Mouse (Mus musculus) adrenal gland (tissue): ENCODE measurements around the gene Apbb2.

Experiments
- intact Hi-C: fragments of 180-260 bp; cut with DNase I; formaldehyde crosslinking; loops from one replicate; pipeline ENCODE4 v1.15.1; 2025

Apbb2 gene

DNA sequence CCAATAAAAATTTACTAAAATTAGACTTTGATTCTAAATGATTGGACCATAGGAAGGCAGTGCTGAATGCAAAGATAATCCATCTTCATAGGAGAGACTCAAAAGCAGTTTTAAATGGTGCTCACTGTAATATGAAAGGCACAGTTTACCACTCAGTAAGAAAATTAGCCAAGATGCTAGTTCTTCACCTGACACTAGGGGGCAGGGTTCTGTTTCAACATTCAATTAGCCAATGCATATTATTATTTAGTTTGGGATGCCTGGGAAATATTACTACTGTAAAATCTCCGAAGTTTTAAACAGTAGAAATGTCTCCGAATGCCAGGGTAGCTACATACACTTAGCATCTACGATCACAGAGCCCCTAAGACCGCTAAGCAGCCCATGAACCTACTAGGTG is 194.7 kb downstream of the Apbb2 start:
- intact Hi-C loops, result loop anchor here (2.0 to 10.0 kb wide), 2 partner anchors 111 to 195 kb away; partner anchors contain the start of gene Apbb2

DNA sequence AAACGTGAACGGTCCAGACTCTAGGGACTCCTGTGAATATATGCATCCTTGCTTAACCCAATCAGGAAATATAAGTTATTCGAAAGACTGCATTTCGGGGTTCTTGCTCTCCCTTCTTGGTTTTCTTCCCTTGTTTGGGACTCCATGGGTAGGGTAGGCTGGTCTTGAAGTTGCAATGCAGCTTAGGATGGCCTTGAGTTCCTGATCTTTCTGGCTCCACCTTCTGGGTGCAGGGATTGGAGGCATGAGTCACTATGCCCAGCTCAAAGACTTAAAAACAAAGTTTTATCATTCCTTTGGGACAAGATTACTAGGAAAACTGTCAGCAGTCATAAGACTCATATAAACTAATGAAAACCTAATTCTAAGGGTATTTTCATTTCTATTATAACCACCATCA is 195.1 kb downstream of the Apbb2 start:
- intact Hi-C loops, result loop anchor here (10.0 kb wide), 1 partner anchor 111 kb away; no protein-coding TSS in a partner anchor

DNA sequence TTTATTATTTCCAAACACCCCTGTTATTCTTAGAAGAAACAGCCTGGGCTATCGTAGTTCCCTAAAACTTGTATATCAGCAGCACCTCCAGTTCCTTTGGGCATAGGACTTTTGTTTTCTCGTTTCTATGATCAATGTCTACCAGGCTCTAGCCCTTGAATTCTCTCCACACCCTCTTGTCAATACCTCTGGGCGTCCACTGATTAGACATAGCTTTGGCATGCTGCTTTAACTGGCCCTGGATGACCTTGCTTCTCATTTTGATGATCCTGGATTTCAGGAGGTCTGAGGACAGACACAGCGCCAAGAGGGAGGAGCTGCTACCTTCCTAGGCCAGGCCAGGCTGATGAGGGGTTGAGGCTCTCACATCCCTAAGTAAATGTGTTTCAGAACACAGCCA is 196.6 kb downstream of the Apbb2 start:
- intact Hi-C loops, result loop anchor here (10.0 kb wide), 1 partner anchor 113 kb away; no protein-coding TSS in a partner anchor

DNA sequence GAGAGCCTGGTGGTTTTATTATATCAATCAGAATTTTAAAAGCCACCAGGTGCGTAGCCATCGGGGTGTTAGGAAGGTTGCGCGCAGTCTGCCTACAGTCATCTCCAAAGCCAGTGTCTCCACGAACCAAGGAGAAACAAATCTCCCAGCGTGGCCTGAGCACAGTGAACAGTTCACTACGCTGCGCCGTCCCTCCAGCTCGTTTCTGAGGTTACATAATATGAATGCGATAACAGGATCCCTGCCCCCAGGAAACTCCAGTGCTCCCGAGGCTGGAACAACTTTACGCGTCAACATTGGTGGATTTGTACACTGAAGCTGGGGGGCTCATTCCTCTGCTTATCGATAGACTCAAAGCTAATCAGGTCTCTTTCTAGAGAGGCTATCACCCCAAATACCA is 197.4 kb downstream of the Apbb2 start:
- intact Hi-C loops, result loop anchor here (10.0 kb wide), 1 partner anchor 114 kb away; no protein-coding TSS in a partner anchor

- intact Hi-C loops, result loop anchor here (10.0 kb wide), 1 partner anchor 115 kb away; no protein-coding TSS in a partner anchor
Measured at GRCm38 (mm10) chr5:66420011-66420410, 198.6 kb downstream of the Apbb2 start.

DNA sequence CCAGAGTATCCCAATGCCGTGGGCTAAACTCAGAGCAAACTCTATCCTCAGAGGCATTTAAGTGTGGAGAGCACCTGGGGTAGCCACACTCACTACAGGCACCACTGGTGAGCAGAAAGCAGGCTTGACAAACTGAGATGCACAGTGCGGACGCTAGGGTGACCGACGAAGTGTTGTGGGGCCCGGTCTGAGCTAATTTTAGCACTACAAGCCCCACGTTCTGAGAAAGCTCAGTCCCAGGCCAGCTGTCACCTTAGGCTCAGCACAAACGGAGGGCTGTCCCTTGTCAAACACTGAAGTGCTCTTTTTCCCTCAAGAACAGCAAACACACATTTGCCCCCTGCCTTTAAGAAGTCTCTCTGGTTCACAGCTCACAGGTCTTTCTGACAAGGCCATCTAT is 201.3 kb downstream of the Apbb2 start:
- intact Hi-C loops, result no loop called here

DNA sequence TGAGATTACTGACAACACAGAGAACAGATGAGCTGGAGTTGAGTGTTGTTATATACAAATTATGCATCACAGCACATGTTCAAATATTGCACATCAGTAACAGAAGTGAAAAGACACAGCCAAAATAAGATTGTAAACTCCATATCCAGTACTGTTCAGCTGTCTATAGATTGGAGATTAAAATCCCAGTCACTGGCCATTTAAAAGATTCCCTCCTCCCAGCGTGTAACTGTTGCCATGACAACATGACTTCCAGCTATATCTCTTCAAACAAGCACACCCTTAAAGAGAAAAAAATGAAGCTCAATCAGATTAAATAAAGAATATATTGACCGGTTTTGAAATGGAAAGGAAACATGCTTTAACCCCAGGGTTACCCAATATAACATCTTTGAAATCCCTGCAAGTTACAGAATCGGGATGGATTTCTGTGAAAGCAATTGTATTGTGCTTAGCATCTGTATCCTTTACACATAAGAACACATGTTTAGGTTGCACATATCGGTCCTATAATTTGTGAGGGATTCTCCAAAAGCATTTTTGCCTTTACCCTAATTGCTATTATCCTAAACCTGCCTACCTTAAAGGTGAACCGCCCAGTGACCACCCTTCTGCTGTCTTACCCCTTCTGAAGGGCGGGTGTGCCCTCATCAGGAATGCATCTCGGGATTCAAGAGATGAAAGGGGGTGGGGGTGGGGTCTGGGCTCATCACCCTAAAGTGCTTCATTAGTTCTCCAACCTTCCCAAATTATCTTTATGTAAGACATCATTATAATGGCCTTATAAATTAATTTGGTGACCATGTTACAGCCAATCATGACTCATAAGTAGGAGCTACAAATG is 202.7 kb downstream of the Apbb2 start:
- intact Hi-C loops, result no loop called here

DNA sequence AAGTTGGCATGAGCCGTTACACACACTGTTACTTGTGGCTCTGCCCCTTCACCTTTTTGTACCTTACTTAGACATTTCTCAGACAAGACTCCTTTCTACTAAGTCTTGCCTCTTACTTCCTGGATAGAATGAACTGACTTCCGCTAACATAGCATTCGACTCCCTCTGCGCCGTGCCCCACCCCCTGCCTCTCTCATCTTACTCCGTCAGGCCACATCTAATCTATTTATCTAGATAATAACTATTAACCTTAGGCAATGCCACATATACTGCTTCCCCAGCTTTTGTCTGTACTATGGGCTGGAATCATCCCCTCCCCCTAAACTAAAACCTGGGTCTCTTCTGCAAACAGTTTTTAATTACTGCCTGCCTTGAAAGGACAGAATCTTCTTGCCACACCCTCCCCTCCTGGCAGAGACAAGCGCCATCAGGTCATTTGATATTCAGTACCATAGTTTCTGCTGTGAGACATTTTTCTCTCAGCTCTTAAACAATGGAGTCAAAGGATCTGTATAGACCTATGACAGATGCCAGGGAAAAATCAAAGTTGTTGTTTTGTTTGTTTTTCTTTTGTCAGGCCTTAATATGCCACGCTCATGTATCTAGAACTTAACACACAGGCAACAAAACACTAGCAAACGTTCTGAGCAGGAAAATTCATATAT is 203.4 kb downstream of the Apbb2 start:
- intact Hi-C loops, result no loop called here

GRCm38 (mm10) chr5:66413402-66413801 is 205.2 kb downstream of the Apbb2 start:
- intact Hi-C loops, result no loop called here

DNA sequence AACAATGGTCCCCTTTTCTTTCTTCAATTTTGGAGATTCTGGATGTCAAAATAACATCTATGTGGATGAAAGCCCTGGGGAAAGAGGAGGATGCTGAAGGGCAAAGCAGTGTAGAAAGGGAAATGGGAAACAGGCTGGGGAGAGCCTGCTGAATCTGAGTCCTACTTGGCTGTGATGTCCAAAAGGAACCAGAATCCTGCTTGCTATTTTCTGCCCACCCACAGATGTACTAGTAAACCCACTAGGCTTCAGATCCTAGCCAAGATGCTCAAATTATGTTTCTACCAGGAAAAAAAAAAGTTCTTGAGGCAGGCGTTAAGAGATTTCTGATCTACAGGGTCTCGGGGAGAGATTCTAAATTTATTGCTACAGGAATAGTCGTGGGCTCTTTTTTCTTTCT is 205.8 kb downstream of the Apbb2 start:
- intact Hi-C loops, result no loop called here

GRCm38 (mm10) chr5:66408546-66408945 is 210.0 kb downstream of the Apbb2 start:
- intact Hi-C loops, result no loop called here

- intact Hi-C loops, result no loop called here
Measured at GRCm38 (mm10) chr5:66407948-66408347, 210.6 kb downstream of the Apbb2 start.

DNA sequence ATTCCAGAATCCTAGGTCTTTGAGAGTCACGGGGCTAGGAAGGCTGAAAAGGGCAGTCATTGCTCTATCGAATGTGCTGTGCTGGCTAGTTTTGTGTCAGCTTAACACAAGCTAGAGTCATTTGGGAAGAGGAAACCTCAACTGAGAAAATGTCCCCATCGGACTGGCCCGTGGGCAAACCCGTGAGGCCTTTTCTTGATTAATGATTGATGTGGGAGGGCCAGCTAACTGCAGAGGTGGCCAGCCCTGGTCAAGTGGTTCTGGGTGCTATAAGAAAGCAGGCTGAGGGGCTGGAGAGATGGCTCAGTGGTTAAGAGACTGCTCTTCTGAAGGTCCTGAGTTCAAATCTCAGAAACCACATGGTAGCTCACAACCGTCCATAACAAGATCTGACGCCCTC is 212.2 kb downstream of the Apbb2 start:
- intact Hi-C loops, result no loop called here

DNA sequence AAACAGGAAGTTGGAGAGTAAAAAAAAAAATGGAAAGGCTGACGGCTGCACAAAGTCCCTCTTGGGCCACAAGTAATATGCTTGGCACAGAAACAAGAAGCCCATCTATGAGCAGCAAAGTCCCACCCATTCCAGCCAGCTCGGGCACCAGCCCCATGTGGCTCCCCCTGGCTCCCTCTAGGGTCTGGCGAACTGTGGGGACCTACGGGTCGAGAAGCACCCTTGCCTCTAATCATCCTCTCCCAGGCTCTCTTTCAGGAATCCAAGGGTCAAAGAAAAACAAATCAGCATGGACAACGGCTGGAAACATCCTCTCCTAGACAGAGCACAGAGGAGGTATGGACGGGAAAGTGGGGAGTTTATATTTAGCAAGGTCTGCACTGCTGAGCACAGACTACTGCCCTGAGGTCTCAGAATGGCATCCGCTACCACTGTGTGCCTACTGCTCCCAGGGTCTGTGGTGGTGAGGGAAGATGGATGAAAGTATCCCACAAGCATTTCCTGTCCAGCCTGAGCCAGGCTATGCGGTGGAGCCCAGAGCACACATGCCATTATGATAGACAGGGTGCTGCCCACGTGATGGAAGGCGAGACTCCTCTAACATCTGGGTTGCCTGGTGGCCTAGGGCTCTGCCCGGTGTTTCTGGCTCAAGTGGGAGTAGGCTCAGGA is 212.7 kb downstream of the Apbb2 start:
- intact Hi-C loops, result no loop called here

DNA sequence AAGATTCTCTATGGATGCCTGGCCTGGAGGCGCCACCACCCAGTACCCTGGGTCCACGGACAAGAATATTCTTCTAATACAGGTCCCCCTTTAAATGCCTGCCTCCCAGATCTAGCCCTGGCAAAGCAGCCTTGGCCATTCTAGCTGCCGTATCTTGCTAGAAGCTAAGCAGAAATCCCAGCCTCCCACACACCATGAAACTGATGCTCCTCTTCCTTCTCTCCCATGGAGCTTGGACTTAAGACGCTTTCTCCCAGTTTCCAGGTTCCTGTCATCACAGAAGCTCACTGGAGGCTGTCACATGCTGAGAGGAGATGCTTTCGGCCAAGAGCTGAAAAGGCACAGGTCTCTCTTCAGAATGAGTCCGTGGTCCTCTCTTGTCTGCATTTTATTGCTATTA is 213.3 kb downstream of the Apbb2 start:
- intact Hi-C loops, result no loop called here

DNA sequence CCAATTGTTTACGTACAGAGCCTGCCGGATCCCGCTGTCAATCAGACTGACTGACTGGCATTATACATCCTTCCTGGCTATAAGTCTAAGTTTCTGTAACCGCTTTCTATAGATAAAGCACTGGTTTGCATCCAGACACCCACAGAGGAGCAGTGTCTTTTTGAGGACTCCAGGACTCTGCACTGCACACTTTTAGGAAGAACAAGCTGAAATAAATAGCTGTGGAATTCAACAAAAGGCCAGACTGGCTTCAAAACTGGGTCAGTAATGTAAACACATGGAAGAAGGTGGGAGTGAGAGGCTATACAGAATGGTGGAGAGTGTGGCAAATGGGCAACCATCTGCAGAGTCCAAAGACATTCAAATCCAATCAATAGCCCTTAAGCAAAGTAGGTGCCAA is 218.0 kb downstream of the Apbb2 start:
- intact Hi-C loops, result no loop called here

- intact Hi-C loops, result no loop called here
Measured at GRCm38 (mm10) chr5:66399264-66399620, 219.3 kb downstream of the Apbb2 start.

DNA sequence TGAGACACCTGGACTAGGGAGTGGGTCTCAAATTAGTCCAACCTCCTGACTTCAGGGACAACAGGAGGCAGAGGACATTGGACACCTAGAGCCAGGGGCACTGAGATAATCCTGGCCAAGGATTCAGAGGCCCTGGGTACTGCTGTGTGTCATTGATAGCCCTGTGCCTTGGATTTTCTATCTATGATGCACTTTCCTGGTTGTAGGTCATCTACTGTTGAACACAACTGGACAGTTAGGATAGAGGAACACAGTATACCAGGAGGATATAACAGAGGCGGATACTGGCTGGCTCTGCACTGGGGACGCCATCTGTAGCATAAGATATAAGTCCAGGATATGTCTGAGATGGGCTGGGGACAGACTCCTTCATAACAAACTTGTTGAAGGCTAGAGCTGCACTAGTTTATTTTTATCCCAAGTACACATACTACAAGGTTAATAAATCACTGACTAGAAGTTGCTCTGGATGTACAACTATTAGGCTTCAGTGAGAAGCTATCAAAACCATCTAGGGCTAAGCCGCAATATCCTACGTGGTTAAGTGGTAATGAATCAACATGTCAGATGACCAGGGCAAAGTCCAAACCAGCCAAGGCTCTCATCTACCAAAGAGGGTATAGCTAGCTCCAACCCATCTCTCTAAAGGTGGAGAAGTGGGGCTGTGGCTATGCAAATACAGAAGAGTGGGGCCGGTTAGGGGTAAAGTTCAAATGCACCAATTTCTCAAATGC is 219.9 kb downstream of the Apbb2 start:
- intact Hi-C loops, result no loop called here

DNA sequence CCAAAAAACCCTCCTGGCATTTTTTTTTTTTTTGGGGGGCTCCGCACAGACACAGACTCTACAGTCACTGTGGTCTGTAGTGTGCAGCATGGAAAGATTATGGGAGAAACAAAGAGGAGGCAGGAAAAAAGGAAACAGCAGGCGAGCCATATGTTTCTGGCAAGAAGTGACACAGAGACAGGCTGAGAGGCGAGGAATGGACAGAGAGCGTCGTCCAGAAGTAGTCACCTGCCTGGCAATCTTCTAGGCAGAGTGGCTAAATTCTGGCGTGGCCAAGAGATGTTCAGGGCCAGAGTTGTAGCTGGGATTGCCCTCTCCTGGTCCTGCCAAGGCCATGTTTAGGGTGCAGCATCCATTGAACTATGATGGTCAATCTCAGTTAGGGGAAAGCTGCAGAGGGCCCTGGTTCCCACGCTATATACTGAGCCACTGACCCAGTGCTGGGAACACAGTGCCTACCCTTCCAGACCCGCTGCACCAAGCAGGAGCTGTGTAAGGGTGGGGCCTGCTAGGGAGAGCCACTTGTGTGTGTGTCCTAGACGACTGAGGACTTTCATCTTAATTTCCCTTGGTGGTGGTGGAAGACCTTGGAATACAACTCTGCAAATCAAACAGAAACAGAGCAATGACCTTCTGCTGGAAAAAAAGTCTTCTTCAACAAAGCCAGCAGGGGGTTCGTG is 224.7 kb downstream of the Apbb2 start:
- intact Hi-C loops, result no loop called here

DNA sequence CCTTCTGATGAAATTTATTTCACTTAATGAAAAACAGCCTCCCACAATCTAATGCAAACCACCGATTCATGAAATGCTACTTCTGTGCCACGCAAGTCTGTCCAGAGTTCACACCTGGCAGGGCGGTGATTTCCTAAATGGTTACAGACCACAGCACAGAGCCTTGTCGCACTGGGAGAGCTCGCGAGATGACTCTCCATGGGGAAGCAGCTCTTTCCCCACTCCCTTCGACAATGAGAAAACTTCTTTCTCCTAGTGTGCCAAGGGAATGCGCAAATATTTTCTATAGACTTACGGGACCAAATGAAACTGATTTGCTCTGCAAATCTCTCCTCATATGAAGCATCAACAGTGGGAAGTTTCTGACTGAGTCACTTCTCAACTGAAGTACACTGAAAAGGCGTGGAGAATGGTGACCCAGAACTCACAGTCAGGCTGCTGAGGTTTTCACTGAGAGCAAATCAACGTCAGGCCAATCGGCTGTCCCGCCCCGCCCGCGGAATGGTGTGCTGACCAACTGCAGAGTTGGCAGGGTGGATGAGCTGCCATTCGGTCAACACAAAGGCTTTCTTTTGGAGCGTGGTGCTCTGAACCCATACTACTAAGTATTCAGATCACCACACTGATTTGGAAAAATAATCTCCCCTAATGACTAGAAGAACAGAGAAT is 225.6 kb downstream of the Apbb2 start:
- intact Hi-C loops, result no loop called here
